Mouse (Mus musculus): ENCODE data around the gene Lsm14b. TPM values are rescaled to one million over a fixed set of nuclear protein-coding genes. Genes with fewer than 3 reads are reported as not detected.

Lsm14b gene
- polyA plus RNA-seq, 2 experiments, result 1.7 to 10.7 TPM

DNA sequence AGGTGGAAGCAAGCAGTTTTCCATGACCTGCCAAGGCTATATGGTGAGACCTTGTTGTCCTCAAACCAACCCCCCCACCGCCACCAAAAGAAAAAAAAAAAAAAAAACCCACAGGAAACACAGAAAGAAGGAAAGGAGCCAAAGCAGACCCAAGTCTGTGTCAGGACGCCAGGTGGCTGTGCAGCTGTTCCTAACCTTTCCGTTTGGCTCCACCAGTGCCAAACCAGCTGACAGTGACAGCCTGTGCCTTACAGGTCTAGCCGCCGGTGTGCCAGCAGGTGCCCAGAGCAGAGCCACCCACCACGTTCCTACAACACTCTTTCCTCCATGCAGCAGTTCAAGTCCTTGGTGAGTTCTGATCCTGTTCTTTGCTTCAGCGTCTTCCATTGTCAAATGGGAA, 48.1 kb downstream of the Lsm14b start:
- Histone ChIP-seq H3K27me3 (ENCODE audit: control insufficient read depth, insufficient read depth, low read length) (no peaks in the 10 kb centered on the region), H3K4me2 (ENCODE audit: low read depth) (no peak overlapping the region), H3K27ac (no peak overlapping the region), H3K9ac (replicated peaks) (no peak overlapping the region), H3K4me3 (ENCODE audit: insufficient read depth in 1 of 2, low read depth in 2 of 2, low read length in 2 of 2) (no peak overlapping the region), H3K36me3 (replicated peaks; ENCODE audit: control insufficient read depth, insufficient read depth, low read depth) (no peaks in the 10 kb centered on the region), H3K4me1 (replicated peaks; ENCODE audit: control insufficient read depth in 2 of 2, insufficient read depth in 2 of 2, low read length in 1 of 2) (peaks cover 3 to 4% of the 10 kb centered on the region in 2 experiments), H3K9me3 (ENCODE audit: control insufficient read depth, low read length) (no peaks in the 10 kb centered on the region)
- WGBS (ENCODE audit: insufficient replicate concordance), result 82% methylated on average over 7 of the region's 7 CpGs
- DNase-seq (ENCODE audit: low read depth in 3 of 3, low spot score in 3 of 3) (no peak), ATAC-seq (ENCODE audit: insufficient read depth) (no peak)
- TF ChIP-seq EP300 (IDR thresholded peaks at IDR 0.05; ENCODE audit: low read depth) (no peak), CTCF (IDR thresholded peaks at IDR 0.05; ENCODE audit: low read depth) (no peak)

DNA sequence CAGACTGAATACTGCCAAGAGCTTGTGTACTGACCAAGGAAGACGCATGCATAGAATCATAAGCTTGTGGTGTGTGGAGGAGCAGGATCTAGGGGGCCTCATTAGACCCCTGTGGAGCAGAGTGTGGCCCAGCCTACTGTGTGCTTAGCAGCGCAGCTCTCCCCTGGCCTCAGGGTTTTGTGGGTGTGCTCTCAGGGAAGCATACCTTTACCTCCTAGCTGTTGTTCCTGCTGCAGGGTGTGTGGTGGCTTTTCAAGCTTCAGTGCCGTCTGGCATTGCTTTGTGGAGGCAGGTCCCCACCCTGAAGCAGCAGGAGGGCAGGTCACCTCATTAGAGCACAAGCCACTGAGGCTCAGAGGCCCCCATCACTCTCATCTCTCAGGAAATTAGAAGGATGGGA, 52.8 kb downstream of the Lsm14b start:
- DNase-seq (ENCODE audit: low read depth in 3 of 3, low spot score in 3 of 3), result no peak
- 71% methylated on average over 3 of the region's 3 CpGs for WGBS (ENCODE audit: insufficient replicate concordance)
- Histone ChIP-seq H3K9me3 (ENCODE audit: control insufficient read depth, low read length) (no peaks in the 10 kb centered on the region), H3K36me3 (replicated peaks; ENCODE audit: control insufficient read depth, insufficient read depth, low read depth) (no peaks in the 10 kb centered on the region), H3K27me3 (ENCODE audit: control insufficient read depth, insufficient read depth, low read length) (no peaks in the 10 kb centered on the region), H3K27ac (no peak overlapping the region), H3K4me2 (ENCODE audit: low read depth) (no peak overlapping the region), H3K4me1 (replicated peaks; ENCODE audit: control insufficient read depth in 2 of 2, insufficient read depth in 2 of 2, low read length in 1 of 2) (no peaks in the 10 kb centered on the region), H3K4me3 (ENCODE audit: insufficient read depth in 1 of 2, low read depth in 2 of 2, low read length in 2 of 2) (no peak overlapping the region), H3K9ac (replicated peaks) (no peak overlapping the region)
- no peak for ATAC-seq (ENCODE audit: insufficient read depth)
- TF ChIP-seq EP300 (IDR thresholded peaks at IDR 0.05; ENCODE audit: low read depth), result no peak

- no peaks in the 10 kb centered on the region for H3K9me3 ChIP-seq (ENCODE audit: control insufficient read depth, low read length)
- H3K36me3 ChIP-seq (replicated peaks; ENCODE audit: control insufficient read depth, insufficient read depth, low read depth), result no peaks in the 10 kb centered on the region
- no peak overlapping the region for H3K4me3 ChIP-seq (ENCODE audit: insufficient read depth in 1 of 2, low read depth in 2 of 2, low read length in 2 of 2)
- no peak overlapping the region for H3K9ac ChIP-seq (replicated peaks)
- TF ChIP-seq CTCF (IDR thresholded peaks at IDR 0.05; ENCODE audit: low read depth) (no peak), EP300 (IDR thresholded peaks at IDR 0.05; ENCODE audit: low read depth) (no peak)
- H3K4me1 ChIP-seq (replicated peaks; ENCODE audit: control insufficient read depth in 2 of 2, insufficient read depth in 2 of 2, low read length in 1 of 2), result no peaks in the 10 kb centered on the region
- no peak for DNase-seq (ENCODE audit: low read depth in 3 of 3, low spot score in 3 of 3)
- 73% methylated on average over 8 of the region's 8 CpGs for WGBS (ENCODE audit: insufficient replicate concordance)
- no peak overlapping the region for H3K4me2 ChIP-seq (ENCODE audit: low read depth)
- H3K27me3 ChIP-seq (ENCODE audit: control insufficient read depth, insufficient read depth, low read length), result no peaks in the 10 kb centered on the region
- no peak overlapping the region for H3K27ac ChIP-seq
- no peak for ATAC-seq (ENCODE audit: insufficient read depth)
Observed at GRCm38 (mm10) chr2:180080680-180081079, 55.9 kb downstream of the Lsm14b start.

- Histone ChIP-seq H3K4me1 (replicated peaks; ENCODE audit: control insufficient read depth in 2 of 2, insufficient read depth in 2 of 2, low read length in 1 of 2) (no peaks in the 10 kb centered on the region), H3K9ac (replicated peaks) (no peak overlapping the region), H3K9me3 (ENCODE audit: control insufficient read depth, low read length) (no peaks in the 10 kb centered on the region), H3K36me3 (replicated peaks; ENCODE audit: control insufficient read depth, insufficient read depth, low read depth) (no peaks in the 10 kb centered on the region), H3K27me3 (ENCODE audit: control insufficient read depth, insufficient read depth, low read length) (no peaks in the 10 kb centered on the region), H3K4me2 (ENCODE audit: low read depth) (no peak overlapping the region), H3K27ac (no peak overlapping the region), H3K4me3 (ENCODE audit: insufficient read depth in 1 of 2, low read depth in 2 of 2, low read length in 2 of 2) (no peak overlapping the region)
- no peak for ATAC-seq (ENCODE audit: insufficient read depth)
- DNase-seq (ENCODE audit: low read depth in 3 of 3, low spot score in 3 of 3), result no peak
- TF ChIP-seq EP300 (IDR thresholded peaks at IDR 0.05; ENCODE audit: low read depth), result no peak
- TF ChIP-seq CTCF (IDR thresholded peaks at IDR 0.05; ENCODE audit: low read depth), result no peak
- 81% methylated on average over 10 of the region's 10 CpGs for WGBS (ENCODE audit: insufficient replicate concordance)
Observed at GRCm38 (mm10) chr2:180083063-180083462, 58.3 kb downstream of the Lsm14b start.

DNA sequence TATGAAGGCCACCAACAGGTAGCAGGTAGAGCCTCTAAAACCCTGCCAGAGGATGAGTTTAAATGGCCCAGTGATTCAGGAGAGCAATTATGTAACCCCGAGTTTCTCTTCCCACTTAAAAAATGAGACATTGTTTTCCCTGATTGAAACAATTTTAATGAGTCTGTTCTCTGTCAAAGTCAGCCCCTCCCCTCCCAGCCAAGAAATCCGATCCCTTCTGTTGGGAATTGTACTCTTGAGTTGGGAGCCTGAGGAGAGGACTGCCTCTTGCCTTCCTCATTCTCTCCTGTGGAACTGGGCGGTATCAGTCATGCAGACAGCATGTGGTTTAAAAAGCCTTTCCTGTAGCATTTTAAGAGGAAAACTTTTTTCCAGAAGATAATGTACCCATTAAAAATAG, 59.8 kb downstream of the Lsm14b start:
- H3K4me1 ChIP-seq (replicated peaks; ENCODE audit: control insufficient read depth in 2 of 2, insufficient read depth in 2 of 2, low read length in 1 of 2), result no peaks in the 10 kb centered on the region
- ATAC-seq (ENCODE audit: insufficient read depth), result no peak
- DNase-seq (ENCODE audit: low read depth in 3 of 3, low spot score in 3 of 3), result no peak
- no peaks in the 10 kb centered on the region for H3K9me3 ChIP-seq (ENCODE audit: control insufficient read depth, low read length)
- no peak overlapping the region for H3K4me3 ChIP-seq (ENCODE audit: insufficient read depth in 1 of 2, low read depth in 2 of 2, low read length in 2 of 2)
- H3K4me2 ChIP-seq (ENCODE audit: low read depth), result no peak overlapping the region
- H3K36me3 ChIP-seq (replicated peaks; ENCODE audit: control insufficient read depth, insufficient read depth, low read depth), result no peaks in the 10 kb centered on the region
- WGBS (ENCODE audit: insufficient replicate concordance), result 64% methylated on average over 3 of the region's 3 CpGs
- no peak for TF ChIP-seq EP300 (IDR thresholded peaks at IDR 0.05; ENCODE audit: low read depth)
- no peak for TF ChIP-seq CTCF (IDR thresholded peaks at IDR 0.05; ENCODE audit: low read depth)
- H3K27ac ChIP-seq, result no peak overlapping the region
- H3K9ac ChIP-seq (replicated peaks), result no peak overlapping the region
- no peaks in the 10 kb centered on the region for H3K27me3 ChIP-seq (ENCODE audit: control insufficient read depth, insufficient read depth, low read length)

Other genes starting within 250 kb of the Lsm14b start
- gene Taf4, start 48.3 kb upstream of the Lsm14b start, polyA plus RNA-seq (2012; rRNA removed), result 4.3 and 5.7 TPM in 2 replicates
- 2.1 and 2.3 TPM in 2 replicates for gene Taf4, start 48.3 kb upstream of the Lsm14b start, polyA plus RNA-seq (2014; fragmentation: Nextera tagmentation; extraction: Ambion mirVana)
- 115 and 150 TPM in 2 replicates for gene Psma7, start 17.4 kb downstream of the Lsm14b start, polyA plus RNA-seq (2012; rRNA removed)
- 310 and 347 TPM in 2 replicates for gene Psma7, start 17.4 kb downstream of the Lsm14b start, polyA plus RNA-seq (2014; fragmentation: Nextera tagmentation; extraction: Ambion mirVana)
- gene Ss18l1, start 17.5 kb downstream of the Lsm14b start, polyA plus RNA-seq (2012; rRNA removed), result 1.0 and 1.3 TPM in 2 replicates
- 0.37 and 0.44 TPM in 2 replicates for gene Ss18l1, start 17.5 kb downstream of the Lsm14b start, polyA plus RNA-seq (2014; fragmentation: Nextera tagmentation; extraction: Ambion mirVana)
- gene Mtg2, start 45.6 kb downstream of the Lsm14b start, polyA plus RNA-seq (2012; rRNA removed), result 7.7 and 8.5 TPM in 2 replicates
- gene Mtg2, start 45.6 kb downstream of the Lsm14b start, polyA plus RNA-seq (2014; fragmentation: Nextera tagmentation; extraction: Ambion mirVana), result 9.9 and 10.7 TPM in 2 replicates
- gene Hrh3, start 79.5 kb downstream of the Lsm14b start, polyA plus RNA-seq (2012; rRNA removed), result 0.02 TPM in 1 of 2 replicates, not detected in the other
- gene Hrh3, start 79.5 kb downstream of the Lsm14b start, polyA plus RNA-seq (2014; fragmentation: Nextera tagmentation; extraction: Ambion mirVana), result not detected in 2 replicates
- gene Osbpl2, start 94.3 kb downstream of the Lsm14b start, polyA plus RNA-seq (2012; rRNA removed), result 3.3 and 4.4 TPM in 2 replicates
- 7.9 and 8.4 TPM in 2 replicates for gene Osbpl2, start 94.3 kb downstream of the Lsm14b start, polyA plus RNA-seq (2014; fragmentation: Nextera tagmentation; extraction: Ambion mirVana)
- 51.7 and 53.3 TPM in 2 replicates for gene Adrm1, start 146.5 kb downstream of the Lsm14b start, polyA plus RNA-seq (2012; rRNA removed)
- gene Adrm1, start 146.5 kb downstream of the Lsm14b start, polyA plus RNA-seq (2014; fragmentation: Nextera tagmentation; extraction: Ambion mirVana), result 77.8 and 80.5 TPM in 2 replicates
- 2.7 and 2.9 TPM in 2 replicates for gene Lama5, start 200.9 kb downstream of the Lsm14b start, polyA plus RNA-seq (2012; rRNA removed)
- gene Lama5, start 200.9 kb downstream of the Lsm14b start, polyA plus RNA-seq (2014; fragmentation: Nextera tagmentation; extraction: Ambion mirVana), result 1.7 and 1.9 TPM in 2 replicates
- gene Rps21, start 232.4 kb downstream of the Lsm14b start, polyA plus RNA-seq (2012; rRNA removed), result 1,402 and 1,840 TPM in 2 replicates
- 511 and 539 TPM in 2 replicates for gene Rps21, start 232.4 kb downstream of the Lsm14b start, polyA plus RNA-seq (2014; fragmentation: Nextera tagmentation; extraction: Ambion mirVana)
- gene Cables2, start 248.5 kb downstream of the Lsm14b start, polyA plus RNA-seq (2012; rRNA removed), result 4.9 and 5.6 TPM in 2 replicates
- 3.3 and 4.9 TPM in 2 replicates for gene Cables2, start 248.5 kb downstream of the Lsm14b start, polyA plus RNA-seq (2014; fragmentation: Nextera tagmentation; extraction: Ambion mirVana)

Measured in liver, embryonic 14.5 days (tissue).